ENCODE assay signal across 9 mouse cellular contexts in genomic region chr7:77131950-77132349, GRCm38 (mm10).
DNase-seq lines count a peak whose midpoint lies in the region; ATAC-seq and TF ChIP-seq lines count a peak whose summit lies in the region.
"Had no signal": no experiment of that assay in that cellular context is flagged by ENCODE, and none has a peak within 500 bp of the region (broad histone marks: within the 10 kb centered on the region; RNA-seq: fewer than 3 reads in every experiment).

No protein-coding gene starts in this region.

- no peak overlapping the region for H3K27ac ChIP-seq in stomach, postnatal 0 days (replicated peaks)
- H3K27ac ChIP-seq: embryonic facial prominence, embryonic 13.5 days had no signal

- DNase-seq in heart, postnatal 10 days = peak; percentile 21 to 30
- no peak for DNase-seq in heart, postnatal 36 days
- peak; percentile 4 for DNase-seq in CD4-positive, CD25-positive, alpha-beta regulatory T cell, adult 2 months (ENCODE audit: low read depth, low spot score)
- DNase-seq in embryo, embryonic 10 days (ENCODE audit: low spot score) = peak; percentile 43
- DNase-seq in kidney, postnatal 14 days = peak; percentile 20
- no peak for DNase-seq in stomach, postnatal 0 days (ENCODE audit: low spot score)
- no peak for DNase-seq in ovary, postnatal 36 days (ENCODE audit: low spot score)
- no peak for DNase-seq in gastrocnemius, postnatal 4 days (ENCODE audit: low spot score in 2 of 2)

- no peaks in the 10 kb centered on the region for H3K27me3 ChIP-seq in stomach, postnatal 0 days (ENCODE audit: control insufficient read depth, insufficient read depth, low read length)
- H3K27me3 ChIP-seq: embryonic facial prominence, embryonic 13.5 days had no signal

- no peak overlapping the region for H3K4me2 ChIP-seq in stomach, postnatal 0 days (replicated peaks; ENCODE audit: low read depth)
- H3K4me2 ChIP-seq: embryonic facial prominence, embryonic 13.5 days had no signal

- H3K9ac ChIP-seq in stomach, postnatal 0 days (ENCODE audit: low read length) = no peak overlapping the region
- H3K9ac ChIP-seq: embryonic facial prominence, embryonic 13.5 days had no signal

- TF ChIP-seq CTCF in stomach, postnatal 0 days (IDR thresholded peaks at IDR 0.05; ENCODE audit: low read depth) = peak; percentile 64

- no peak overlapping the region for H3K4me3 ChIP-seq in stomach, postnatal 0 days (ENCODE audit: low read depth, low read length)
- H3K4me3 ChIP-seq: embryonic facial prominence, embryonic 13.5 days had no signal

- no peaks in the 10 kb centered on the region for H3K36me3 ChIP-seq in stomach, postnatal 0 days (ENCODE audit: control insufficient read depth, insufficient read depth, low read length)
- H3K36me3 ChIP-seq: embryonic facial prominence, embryonic 13.5 days had no signal

- intact Hi-C loops in heart, postnatal 10 days (cut with DNase I) = loop anchor here (5.0 to 10.0 kb wide), 2 partner anchors 737 to 1465 kb away; no protein-coding TSS in a partner anchor
- intact Hi-C loops in heart, postnatal 36 days (cut with DNase I) = loop anchor here (2.0 kb wide), 1 partner anchor 1465 kb away; no protein-coding TSS in a partner anchor

- no peak for ATAC-seq in stomach, postnatal 0 days (ENCODE audit: low FRiP score, low TSS enrichment)

- H3K9me3 ChIP-seq in stomach, postnatal 0 days (ENCODE audit: control insufficient read depth, low read length) = no peaks in the 10 kb centered on the region
- H3K9me3 ChIP-seq: embryonic facial prominence, embryonic 13.5 days had no signal

- WGBS in stomach, postnatal 0 days = 23% methylated on average over 7 of the region's 7 CpGs

- TF ChIP-seq EP300 in stomach, postnatal 0 days (optimal IDR thresholded peaks at IDR 0.05) = no peak

- H3K4me1 ChIP-seq in stomach, postnatal 0 days (replicated peaks; ENCODE audit: control insufficient read depth, insufficient read depth) = no peaks in the 10 kb centered on the region

Comparison
In these comparisons a context has a peak if more than half of its experiments do, and no peak if none do; other contexts are left out.
1. DNase-seq: peak in heart, postnatal 10 days (2 of 2), CD4-positive, CD25-positive, alpha-beta regulatory T cell, adult 2 months (single experiment), embryo, embryonic 10 days (single experiment) and kidney, postnatal 14 days (single experiment); none in heart, postnatal 36 days (0 of 2), stomach, postnatal 0 days (single experiment), ovary, postnatal 36 days (single experiment) and gastrocnemius, postnatal 4 days (0 of 2).